Comparison of ENCODE assay signal across 15 mouse cellular contexts in genomic region chr1:64085361-64085760, GRCm38 (mm10).
"Had no signal": no experiment of that assay in that cellular context is flagged by ENCODE, and none has a peak within 500 bp of the region (broad histone marks: within the 10 kb centered on the region; RNA-seq: fewer than 3 reads in every experiment).

No protein-coding gene starts in this region.

- H3K9me3 ChIP-seq: liver, embryonic 13.5 days; midbrain, embryonic 15.5 days; neural tube, embryonic 12.5 days; neural tube, embryonic 15.5 days; stomach, embryonic 15.5 days had no signal

- H3K36me3 ChIP-seq: liver, embryonic 13.5 days; midbrain, embryonic 15.5 days; neural tube, embryonic 12.5 days; neural tube, embryonic 15.5 days; stomach, embryonic 15.5 days had no signal

- H3K27ac ChIP-seq: liver, embryonic 13.5 days; neural tube, embryonic 12.5 days; neural tube, embryonic 15.5 days; stomach, embryonic 15.5 days had no signal

- H3K9ac ChIP-seq: liver, embryonic 13.5 days; midbrain, embryonic 15.5 days; neural tube, embryonic 12.5 days; neural tube, embryonic 15.5 days; stomach, embryonic 15.5 days had no signal

- H3K27me3 ChIP-seq: liver, embryonic 13.5 days; midbrain, embryonic 15.5 days; neural tube, embryonic 12.5 days; neural tube, embryonic 15.5 days; stomach, embryonic 15.5 days had no signal

- ATAC-seq: midbrain, embryonic 15.5 days had no signal

- DNase-seq: kidney, postnatal 10 days; kidney, postnatal 4 days; liver, embryonic 13.5 days; lung, adult 2 months; lung, postnatal 14 days; lung, postnatal 4 days; right cerebral cortex, adult 18-20 months; right cerebral cortex, postnatal 14 days; right cerebral cortex, postnatal 4 days; spleen, adult 18-20 months had no signal

- H3K4me2 ChIP-seq: liver, embryonic 13.5 days; midbrain, embryonic 11.5 days; midbrain, embryonic 15.5 days; neural tube, embryonic 12.5 days; neural tube, embryonic 15.5 days; stomach, embryonic 15.5 days had no signal

- H3K4me3 ChIP-seq: liver, embryonic 13.5 days; midbrain, embryonic 15.5 days; neural tube, embryonic 12.5 days; neural tube, embryonic 15.5 days; stomach, embryonic 15.5 days had no signal
